Comparison of ENCODE assay signal across 8 mouse cellular contexts in genomic region chr8:9770999-9771605, GRCm38 (mm10). TPM values are rescaled to one million over a fixed set of nuclear protein-coding genes. Genes with fewer than 3 reads are reported as not detected.
DNase-seq lines count a peak whose midpoint lies in the region; ATAC-seq and TF ChIP-seq lines count a peak whose summit lies in the region.

TSS of gene Fam155a (minus strand) at chr8:9771161.

- intact Hi-C loops in left cerebral cortex, postnatal 25 days (cut with DNase I), result loop anchor here (1.0 to 5.0 kb wide), 4 partner anchors 114 to 538 kb away; no protein-coding TSS in a partner anchor

- TF ChIP-seq CTCF in cortical plate, adult 2 months (IDR thresholded peaks at IDR 0.05; ENCODE audit: extremely low read depth, insufficient read depth, low read length), result no peak

- under 1% methylated on average over 27 of the region's 29 CpGs for WGBS in hindbrain, embryonic 10.5 days
- under 1% methylated on average over 22 of the region's 29 CpGs for WGBS in neural tube, embryonic 15.5 days

- H3K4me1 ChIP-seq in cortical plate, adult 2 months (ENCODE audit: control insufficient read depth, insufficient read depth, low read length), result peaks cover 2% of the 10 kb centered on the region
- H3K4me1 ChIP-seq in hindbrain, embryonic 10.5 days (replicated peaks), result peaks cover 25% of the 10 kb centered on the region
- peaks cover 25% of the 10 kb centered on the region for H3K4me1 ChIP-seq in neural tube, embryonic 15.5 days

- peak within 1 kb of the TSS; percentile 79 for H3K9ac ChIP-seq in neural tube, embryonic 15.5 days (replicated peaks)

- H3K4me2 ChIP-seq in neural tube, embryonic 15.5 days, result peak within 1 kb of the TSS; percentile 91

- H3K27ac ChIP-seq in cortical plate, adult 2 months (ENCODE audit: insufficient read depth, low read length), result peak within 1 kb of the TSS; percentile 95
- peak within 1 kb of the TSS; percentile 85 for H3K27ac ChIP-seq in hindbrain, embryonic 10.5 days
- H3K27ac ChIP-seq in neural tube, embryonic 15.5 days (replicated peaks), result peak within 1 kb of the TSS; percentile 91

- H3K27me3 ChIP-seq in hindbrain, embryonic 10.5 days (ENCODE audit: insufficient read depth, poor library complexity, severe bottlenecking), result peaks cover 54% of the 10 kb centered on the region
- H3K27me3 ChIP-seq in neural tube, embryonic 15.5 days (replicated peaks), result peaks cover 3% of the 10 kb centered on the region; the same call in 1 of the 2 replicates

- peak within 1 kb of the TSS; percentile 89 for H3K4me3 ChIP-seq in cortical plate, adult 2 months (ENCODE audit: insufficient read depth, low read length)
- H3K4me3 ChIP-seq in hindbrain, embryonic 10.5 days, result peak within 1 kb of the TSS; percentile 76
- H3K4me3 ChIP-seq in neural tube, embryonic 15.5 days (replicated peaks), result peak within 1 kb of the TSS; percentile 75

- DNase-seq in kidney, postnatal 10 days, result peak; percentile 10
- DNase-seq in kidney, postnatal 25 days, result no peak
- DNase-seq in hindbrain, embryonic 10.5 days (ENCODE audit: low spot score), result peak; percentile 39
- DNase-seq in left cerebral cortex, postnatal 25 days (ENCODE audit: low spot score in 2 of 2), result peak; percentile 47 to 59
- DNase-seq in adipocyte (ENCODE audit: low spot score), result no peak
- no peak for DNase-seq in thymus, postnatal 14 days

- peak; percentile 72 for ATAC-seq in neural tube, embryonic 15.5 days (ENCODE audit: low FRiP score)

- no peak for TF ChIP-seq POLR2A in cortical plate, adult 2 months (IDR thresholded peaks at IDR 0.05; ENCODE audit: extremely low read depth, insufficient read depth, low read length)

- H3K36me3 ChIP-seq in hindbrain, embryonic 10.5 days, result no peaks in the 10 kb centered on the region
- no peaks in the 10 kb centered on the region for H3K36me3 ChIP-seq in neural tube, embryonic 15.5 days

- no peaks in the 10 kb centered on the region for H3K9me3 ChIP-seq in hindbrain, embryonic 10.5 days
- no peaks in the 10 kb centered on the region for H3K9me3 ChIP-seq in neural tube, embryonic 15.5 days (replicated peaks)

RNA-seq across cellular contexts. Expression of gene Fam155a, which starts in this region (rescaled TPM):
- 60.2 and 68.2 TPM in 2 replicates for polyA plus RNA-seq in cortical plate, adult 2 months (2012; rRNA removed)
- 1.1 and 2.8 TPM in 2 replicates for polyA plus RNA-seq in hindbrain, embryonic 10.5 days (2016; fragmentation: Nextera tagmentation; extraction: Ambion mirVana)
- 100 to 1,000 TPM; 105 to 109 TPM for total RNA-seq in left cerebral cortex, postnatal 25 days (2021)
- 22.1 and 28.8 TPM in 2 replicates for polyA plus RNA-seq in neural tube, embryonic 15.5 days (2015; fragmentation: Nextera tagmentation; extraction: Ambion mirVana)

Comparison
In these comparisons a context has a peak if more than half of its experiments do, and no peak if none do; other contexts are left out.
1. DNase-seq: peak in kidney, postnatal 10 days (single experiment), hindbrain, embryonic 10.5 days (single experiment) and left cerebral cortex, postnatal 25 days (2 of 2); none in kidney, postnatal 25 days (0 of 2), adipocyte (single experiment) and thymus, postnatal 14 days (single experiment).
2. Peak in every context shown above with its lines, with median percentiles within 50 percentile points of each other: H3K27ac ChIP-seq and H3K4me3 ChIP-seq.